Mouse (Mus musculus): ENCODE data around the gene Itpkb. TPM values are rescaled to one million over a fixed set of nuclear protein-coding genes. Genes with fewer than 3 reads are reported as not detected.

Itpkb gene
- polyA plus RNA-seq, 1 experiment from 2014 or later: 4.3 TPM

DNA sequence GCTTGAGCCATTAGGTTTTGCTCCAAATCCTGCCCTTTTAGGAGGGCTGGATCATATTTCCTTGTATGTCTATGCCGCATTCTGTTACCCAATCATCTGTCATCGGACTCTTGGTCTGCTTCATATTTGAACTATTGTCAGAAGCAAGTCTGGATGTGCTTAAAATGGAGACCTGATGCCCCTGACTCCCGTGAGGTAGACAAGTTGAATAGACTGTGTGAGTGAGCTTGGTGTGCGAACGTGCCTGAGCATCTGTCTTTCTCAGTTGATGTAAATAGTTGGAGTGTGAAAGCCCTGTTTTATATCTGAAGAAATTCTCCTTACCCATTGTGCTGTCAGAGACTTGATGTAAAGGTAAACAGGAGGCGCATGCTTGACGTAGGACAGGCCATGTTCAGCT lies 46.3 kb downstream of the Itpkb start:
- Histone ChIP-seq H3K4me2 (no peak overlapping the region), H3K4me3 (ENCODE audit: low read depth, low read length) (no peak overlapping the region), H3K27me3 (replicated peaks; ENCODE audit: control insufficient read depth, insufficient read depth, low read length) (no peaks in the 10 kb centered on the region), H3K4me1 (replicated peaks; ENCODE audit: control insufficient read depth, insufficient read depth, low read length) (0 out of 2 replicates have a peak, but pooled peaks cover 5% of the 10 kb centered on the region), H3K9me3 (ENCODE audit: control insufficient read depth, low read length) (no peaks in the 10 kb centered on the region), H3K36me3 (ENCODE audit: control insufficient read depth, insufficient read depth, low read length) (no peaks in the 10 kb centered on the region), H3K27ac (ENCODE audit: low read depth, low read length) (no peak overlapping the region), H3K9ac (ENCODE audit: low read depth, low read length) (no peak overlapping the region)
- WGBS: 66% methylated on average over 7 of the region's 7 CpGs
- no peak for DNase-seq (ENCODE audit: low spot score)
- no peak for ATAC-seq (replicated peaks; ENCODE audit: low FRiP score)

DNA sequence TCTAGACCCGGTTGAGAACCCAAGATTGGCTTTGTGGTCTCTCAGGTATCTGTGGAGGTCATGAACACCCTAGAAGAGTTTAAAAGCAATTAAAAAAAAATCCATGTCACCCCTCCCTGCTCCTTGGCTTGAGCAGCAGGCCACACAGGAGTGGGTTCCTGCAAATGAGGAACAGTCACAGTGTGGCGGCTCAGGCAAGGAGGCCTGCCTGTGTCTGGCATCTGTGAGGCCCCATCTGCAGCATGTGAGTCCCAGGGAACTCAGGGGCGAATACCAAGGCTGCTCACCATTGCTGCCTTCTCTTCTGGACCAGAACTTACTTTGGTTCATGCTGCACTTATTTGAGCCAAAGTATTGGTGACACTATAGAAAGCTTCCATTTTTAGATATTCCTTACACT lies 49.3 kb downstream of the Itpkb start:
- ATAC-seq (replicated peaks; ENCODE audit: low FRiP score) (no peak), DNase-seq (ENCODE audit: low spot score) (no peak)
- 81% methylated on average over 3 of the region's 3 CpGs for WGBS
- no peak overlapping the region for H3K27ac ChIP-seq (ENCODE audit: low read depth, low read length)
- H3K4me1 ChIP-seq (replicated peaks; ENCODE audit: control insufficient read depth, insufficient read depth, low read length): peaks cover 15% of the 10 kb centered on the region; the same call in 1 of the 2 replicates
- no peak overlapping the region for H3K4me2 ChIP-seq
- no peak overlapping the region for H3K4me3 ChIP-seq (ENCODE audit: low read depth, low read length)
- no peaks in the 10 kb centered on the region for H3K36me3 ChIP-seq (ENCODE audit: control insufficient read depth, insufficient read depth, low read length)
- no peak overlapping the region for H3K9ac ChIP-seq (ENCODE audit: low read depth, low read length)
- H3K9me3 ChIP-seq (ENCODE audit: control insufficient read depth, low read length): no peaks in the 10 kb centered on the region
- H3K27me3 ChIP-seq (replicated peaks; ENCODE audit: control insufficient read depth, insufficient read depth, low read length): no peaks in the 10 kb centered on the region

DNA sequence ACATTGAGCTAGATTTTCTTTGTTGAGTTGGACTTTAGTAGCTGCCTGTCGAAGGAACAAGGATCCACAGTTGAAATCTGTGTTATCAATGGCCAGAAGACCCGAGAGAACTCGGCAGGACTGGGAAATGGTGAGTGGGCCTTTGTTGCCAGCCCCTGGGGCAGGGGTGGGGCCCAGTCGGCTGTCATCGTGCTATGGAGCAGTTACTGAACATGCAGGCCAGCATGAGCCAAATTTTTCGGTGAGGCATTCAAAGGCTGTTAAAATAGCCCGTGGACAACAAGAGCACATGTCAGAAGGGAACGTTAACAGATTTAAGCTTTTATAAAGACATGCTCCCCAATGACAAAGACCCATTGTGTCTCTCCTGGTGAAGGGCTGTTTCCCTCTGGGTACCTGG lies 52.1 kb downstream of the Itpkb start:
- Histone ChIP-seq H3K4me1 (replicated peaks; ENCODE audit: control insufficient read depth, insufficient read depth, low read length) (peaks cover 26% of the 10 kb centered on the region), H3K4me2 (no peak overlapping the region), H3K9ac (ENCODE audit: low read depth, low read length) (no peak overlapping the region; the same call in 1 of the 2 replicates), H3K27me3 (replicated peaks; ENCODE audit: control insufficient read depth, insufficient read depth, low read length) (no peaks in the 10 kb centered on the region), H3K27ac (ENCODE audit: low read depth, low read length) (no peak overlapping the region), H3K9me3 (ENCODE audit: control insufficient read depth, low read length) (no peaks in the 10 kb centered on the region), H3K4me3 (ENCODE audit: low read depth, low read length) (no peak overlapping the region), H3K36me3 (ENCODE audit: control insufficient read depth, insufficient read depth, low read length) (no peaks in the 10 kb centered on the region)
- WGBS: 60% methylated on average over 8 of the region's 8 CpGs
- DNase-seq (ENCODE audit: low spot score) (no peak), ATAC-seq (replicated peaks; ENCODE audit: low FRiP score) (no peak)

GRCm38 (mm10) chr1:180383884-180384283 lies 53.6 kb downstream of the Itpkb start:
- H3K27me3 ChIP-seq (replicated peaks; ENCODE audit: control insufficient read depth, insufficient read depth, low read length): no peaks in the 10 kb centered on the region
- H3K36me3 ChIP-seq (ENCODE audit: control insufficient read depth, insufficient read depth, low read length): no peaks in the 10 kb centered on the region
- H3K4me2 ChIP-seq: no peak overlapping the region
- WGBS: 90% methylated on average over 8 of the region's 8 CpGs
- H3K4me3 ChIP-seq (ENCODE audit: low read depth, low read length): no peak overlapping the region
- H3K4me1 ChIP-seq (replicated peaks; ENCODE audit: control insufficient read depth, insufficient read depth, low read length): peaks cover 38% of the 10 kb centered on the region
- no peaks in the 10 kb centered on the region for H3K9me3 ChIP-seq (ENCODE audit: control insufficient read depth, low read length)
- no peak overlapping the region for H3K27ac ChIP-seq (ENCODE audit: low read depth, low read length)
- no peak for DNase-seq (ENCODE audit: low spot score)
- H3K9ac ChIP-seq (ENCODE audit: low read depth, low read length): no peak overlapping the region
- no peak for ATAC-seq (replicated peaks; ENCODE audit: low FRiP score)

DNA sequence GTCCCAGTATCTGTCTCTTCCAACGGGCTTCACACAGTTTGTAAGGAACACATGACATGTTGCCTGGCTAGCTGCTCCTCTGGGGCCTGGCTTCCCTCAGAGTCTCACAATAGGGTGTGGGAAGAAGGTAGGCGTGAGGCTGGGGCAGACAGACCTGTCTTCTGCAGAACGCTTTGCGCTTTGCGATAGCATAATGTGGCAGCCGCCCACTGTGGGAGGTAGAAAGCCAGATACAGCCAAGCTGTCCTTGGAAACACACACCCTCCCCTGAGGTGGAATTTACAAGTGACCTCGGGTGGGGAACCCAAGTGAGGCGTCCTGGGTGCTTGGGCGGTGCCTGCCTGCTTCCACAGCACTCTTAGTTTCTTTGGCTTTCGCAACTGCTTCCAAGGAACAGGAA lies 54.2 kb downstream of the Itpkb start:
- Histone ChIP-seq H3K27ac (ENCODE audit: low read depth, low read length) (no peak overlapping the region), H3K9ac (ENCODE audit: low read depth, low read length) (no peak overlapping the region), H3K4me1 (replicated peaks; ENCODE audit: control insufficient read depth, insufficient read depth, low read length) (peaks cover 38% of the 10 kb centered on the region), H3K27me3 (replicated peaks; ENCODE audit: control insufficient read depth, insufficient read depth, low read length) (no peaks in the 10 kb centered on the region), H3K9me3 (ENCODE audit: control insufficient read depth, low read length) (no peaks in the 10 kb centered on the region), H3K36me3 (ENCODE audit: control insufficient read depth, insufficient read depth, low read length) (no peaks in the 10 kb centered on the region), H3K4me3 (ENCODE audit: low read depth, low read length) (no peak overlapping the region), H3K4me2 (no peak overlapping the region)
- WGBS: 60% methylated on average over 10 of the region's 10 CpGs
- ATAC-seq (replicated peaks; ENCODE audit: low FRiP score) (no peak), DNase-seq (ENCODE audit: low spot score) (no peak)

DNA sequence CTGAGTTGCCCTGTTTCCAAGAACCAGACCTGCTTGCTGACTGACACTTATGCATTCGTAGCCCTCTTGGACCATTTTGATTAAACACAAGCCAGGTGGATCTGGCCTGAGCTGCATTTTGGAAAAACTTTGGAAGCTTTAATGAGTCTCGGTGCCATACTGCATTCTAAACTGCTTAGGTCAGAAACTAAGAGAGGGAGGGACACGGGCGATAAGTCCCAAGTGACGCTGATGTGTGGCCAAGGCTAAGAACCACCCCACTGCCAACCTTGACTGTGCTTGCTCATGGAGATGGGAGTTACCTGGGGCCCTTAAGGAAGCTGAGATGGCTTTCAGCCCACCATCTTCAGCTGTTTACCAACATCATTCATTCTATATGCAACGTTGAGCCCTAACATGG lies 55.0 kb downstream of the Itpkb start:
- Histone ChIP-seq H3K9me3 (ENCODE audit: control insufficient read depth, low read length) (no peaks in the 10 kb centered on the region), H3K27ac (ENCODE audit: low read depth, low read length) (no peak overlapping the region), H3K9ac (ENCODE audit: low read depth, low read length) (no peak overlapping the region), H3K4me3 (ENCODE audit: low read depth, low read length) (no peak overlapping the region), H3K4me2 (no peak overlapping the region), H3K4me1 (replicated peaks; ENCODE audit: control insufficient read depth, insufficient read depth, low read length) (peaks cover 38% of the 10 kb centered on the region), H3K27me3 (replicated peaks; ENCODE audit: control insufficient read depth, insufficient read depth, low read length) (no peaks in the 10 kb centered on the region), H3K36me3 (ENCODE audit: control insufficient read depth, insufficient read depth, low read length) (no peaks in the 10 kb centered on the region)
- no peak for ATAC-seq (replicated peaks; ENCODE audit: low FRiP score)
- WGBS: 85% methylated on average over 6 of the region's 6 CpGs
- no peak for DNase-seq (ENCODE audit: low spot score)

GRCm38 (mm10) chr1:180386951-180387749 lies 56.9 kb downstream of the Itpkb start:
- no peaks in the 10 kb centered on the region for H3K27me3 ChIP-seq (replicated peaks; ENCODE audit: control insufficient read depth, insufficient read depth, low read length)
- 2% methylated on average over 27 of the region's 27 CpGs for WGBS
- no peaks in the 10 kb centered on the region for H3K9me3 ChIP-seq (ENCODE audit: control insufficient read depth, low read length)
- ATAC-seq (replicated peaks; ENCODE audit: low FRiP score): peak; percentile 98
- H3K36me3 ChIP-seq (ENCODE audit: control insufficient read depth, insufficient read depth, low read length): no peaks in the 10 kb centered on the region
- peak overlapping the region; percentile 83 for H3K4me2 ChIP-seq
- H3K27ac ChIP-seq (ENCODE audit: low read depth, low read length): peak overlapping the region; percentile 41
- H3K4me3 ChIP-seq (ENCODE audit: low read depth, low read length): peak overlapping the region; percentile 42
- H3K4me1 ChIP-seq (replicated peaks; ENCODE audit: control insufficient read depth, insufficient read depth, low read length): peaks cover 41% of the 10 kb centered on the region
- H3K9ac ChIP-seq (ENCODE audit: low read depth, low read length): peak overlapping the region; percentile 49
- DNase-seq (ENCODE audit: low spot score): peak; percentile 99

- Histone ChIP-seq H3K4me1 (replicated peaks; ENCODE audit: control insufficient read depth, insufficient read depth, low read length) (peaks cover 36% of the 10 kb centered on the region), H3K4me3 (ENCODE audit: low read depth, low read length) (peak overlapping the region; percentile 42), H3K36me3 (ENCODE audit: control insufficient read depth, insufficient read depth, low read length) (no peaks in the 10 kb centered on the region), H3K27me3 (replicated peaks; ENCODE audit: control insufficient read depth, insufficient read depth, low read length) (no peaks in the 10 kb centered on the region), H3K9me3 (ENCODE audit: control insufficient read depth, low read length) (no peaks in the 10 kb centered on the region), H3K27ac (ENCODE audit: low read depth, low read length) (peak overlapping the region; percentile 26; the same call in 1 of the 2 replicates), H3K4me2 (peak overlapping the region; percentile 83), H3K9ac (ENCODE audit: low read depth, low read length) (peak overlapping the region; percentile 21; the same call in 1 of the 2 replicates)
- DNase-seq (ENCODE audit: low spot score): no peak
- no peak for ATAC-seq (replicated peaks; ENCODE audit: low FRiP score)
- 12% methylated on average over 11 of the region's 11 CpGs for WGBS
Measured at GRCm38 (mm10) chr1:180387750-180388480, 57.6 kb downstream of the Itpkb start.

All from liver, embryonic 11.5 days (tissue).